Mouse (Mus musculus) frontal cortex, postnatal 14 days (tissue): ENCODE results near the gene Piezo1.
"Not testable (repeated sequence)": the region's sequence is repeated elsewhere in the genome, so short reads cannot be mapped to it uniquely, and the experiment has no call there.

Experiments
- DNase-seq, 2 experiments: peaks; one replicate each; pipeline ENCODE4 v3.0.0; 2022; ENCODE audit warnings: low spot score in 2 of 2

The Piezo1 gene

DNA sequence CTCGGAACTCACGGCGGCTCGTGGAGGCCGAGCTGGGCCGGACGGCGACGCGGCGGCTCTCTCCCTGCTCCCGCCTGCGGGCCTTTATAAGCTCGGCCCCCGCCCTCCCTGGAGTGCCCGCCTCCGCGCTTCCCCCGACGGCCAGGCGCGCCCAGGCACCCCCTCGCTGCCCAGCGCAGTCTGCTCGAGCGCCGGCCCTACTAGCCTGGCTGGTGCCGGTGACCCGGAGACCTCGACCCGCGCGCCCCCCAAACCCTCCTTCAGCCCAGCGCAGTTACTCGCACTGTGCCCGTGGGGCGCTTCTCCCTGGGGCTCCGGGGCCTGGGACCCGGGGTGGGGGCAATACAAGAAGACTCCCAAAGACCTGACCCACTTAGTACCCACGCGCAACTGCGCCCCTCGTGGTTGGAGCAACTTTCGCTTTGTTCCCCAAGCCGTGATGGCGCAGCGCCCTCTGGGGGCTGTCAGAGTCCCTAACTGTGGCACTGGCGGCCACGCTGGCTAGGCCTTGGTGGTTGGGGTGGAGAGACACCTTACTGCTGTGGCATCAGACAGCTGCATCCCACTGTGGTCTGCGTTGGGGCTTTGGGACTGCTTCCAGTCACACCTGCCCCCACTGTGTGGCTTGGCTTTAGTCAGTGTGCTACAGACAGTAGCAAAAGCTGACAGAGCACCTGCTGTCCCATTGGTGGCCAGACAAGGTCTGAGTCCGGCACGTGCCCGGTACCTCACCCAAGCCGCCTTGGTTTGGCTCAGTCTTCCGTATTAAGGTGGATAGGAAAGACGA, at the start of gene Piezo1:
Gene Piezo1, minus strand, starts transcription at position 65 of the 787 bp plus-strand sequence.
- peak; percentile 70 to 76 for DNase-seq

DNA sequence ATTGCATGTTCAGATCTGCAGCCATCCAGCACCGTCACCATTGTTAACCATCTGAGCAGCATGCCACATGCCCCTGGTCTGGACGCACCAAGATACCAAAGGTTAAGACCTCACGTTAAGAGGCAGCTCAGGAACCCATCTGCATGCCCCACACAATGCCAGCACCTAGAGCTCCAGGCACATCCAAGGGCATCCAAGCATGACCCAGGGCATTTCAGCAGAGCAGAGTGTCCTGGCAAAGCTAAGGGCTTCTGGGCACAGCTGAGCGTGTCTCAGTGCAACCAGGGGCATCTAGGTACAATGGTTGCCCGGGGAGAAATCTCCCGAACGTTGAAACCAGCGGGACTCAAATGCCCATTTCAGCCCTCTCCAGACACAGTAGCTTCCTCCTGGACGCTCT, 49.5 kb upstream of the Piezo1 start:
- no peak for DNase-seq

DNA sequence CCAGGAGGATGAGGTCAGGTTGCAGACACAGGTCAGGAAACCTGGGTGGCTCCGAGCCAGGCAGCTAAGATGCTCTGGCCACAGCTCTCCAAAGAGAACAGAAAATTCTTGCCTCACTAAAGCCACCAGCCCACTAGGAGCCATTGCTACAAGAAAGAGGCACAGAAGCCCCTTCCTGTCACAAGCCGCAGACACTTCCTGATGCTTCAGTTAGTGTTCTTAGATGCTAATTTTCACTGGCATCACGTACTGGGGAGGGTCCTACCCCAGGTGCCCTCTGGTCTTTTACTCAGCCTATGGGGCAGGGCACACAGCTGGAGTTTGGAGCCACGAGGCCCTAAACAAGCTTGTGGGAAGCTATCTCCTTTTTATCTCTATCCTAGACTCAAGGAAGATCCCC, 44.9 kb upstream of the Piezo1 start:
- DNase-seq = no peak

DNA sequence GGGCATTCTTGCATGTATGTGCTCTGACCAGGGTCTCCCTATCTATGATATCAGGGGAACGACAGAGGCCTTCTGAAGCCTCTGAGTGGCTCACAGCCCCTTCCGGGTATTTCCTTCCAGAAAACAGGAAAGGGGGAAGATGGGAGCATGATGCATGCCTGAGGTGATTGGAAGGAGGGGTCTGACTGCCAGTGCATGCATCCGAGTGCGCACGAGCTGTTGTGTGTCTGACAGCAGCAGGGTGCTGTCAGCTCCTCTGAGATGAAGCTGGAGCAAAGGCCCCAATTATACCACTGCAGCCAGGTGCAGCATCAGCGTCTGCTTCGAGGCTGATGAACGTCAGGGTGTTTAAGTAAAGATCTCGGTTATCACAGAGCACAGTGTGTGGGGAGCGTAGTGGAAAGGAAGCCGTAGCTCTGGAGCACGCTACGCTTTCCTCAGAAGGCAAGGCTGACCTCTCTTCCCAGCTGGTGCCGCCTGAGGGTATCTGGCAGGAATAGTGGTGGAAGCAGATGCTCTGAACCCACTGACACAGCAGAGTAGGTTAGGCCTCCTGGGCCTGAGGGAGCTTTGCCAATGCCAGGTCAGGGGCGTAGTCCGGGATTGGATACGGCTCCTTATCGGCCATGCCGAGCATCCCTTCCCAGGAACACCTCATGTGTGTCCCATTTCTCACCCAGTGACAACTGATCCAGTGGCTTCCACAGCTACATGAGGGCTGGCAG, 42.8 kb upstream of the Piezo1 start:
- no peak for DNase-seq

DNA sequence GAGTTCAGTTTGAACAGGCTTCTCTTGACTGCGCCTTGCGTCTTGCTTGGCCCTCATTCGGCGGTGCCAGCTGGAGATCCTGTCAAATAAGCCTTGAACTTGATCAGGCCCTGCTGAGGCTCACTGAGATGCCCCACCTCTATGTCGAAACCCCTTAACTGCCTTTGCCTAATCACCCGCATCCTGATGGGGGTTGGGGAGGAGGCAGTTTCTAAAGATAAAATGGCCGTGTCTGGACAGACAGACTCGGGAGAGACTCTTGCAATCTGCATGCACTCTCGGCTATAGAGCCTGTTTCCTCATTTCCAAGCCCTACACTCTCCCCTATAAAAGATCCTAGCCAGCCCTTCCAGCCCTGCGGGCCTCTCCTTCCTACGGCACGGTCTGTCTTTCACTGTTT, 42.1 kb upstream of the Piezo1 start:
- no peak for DNase-seq

DNA sequence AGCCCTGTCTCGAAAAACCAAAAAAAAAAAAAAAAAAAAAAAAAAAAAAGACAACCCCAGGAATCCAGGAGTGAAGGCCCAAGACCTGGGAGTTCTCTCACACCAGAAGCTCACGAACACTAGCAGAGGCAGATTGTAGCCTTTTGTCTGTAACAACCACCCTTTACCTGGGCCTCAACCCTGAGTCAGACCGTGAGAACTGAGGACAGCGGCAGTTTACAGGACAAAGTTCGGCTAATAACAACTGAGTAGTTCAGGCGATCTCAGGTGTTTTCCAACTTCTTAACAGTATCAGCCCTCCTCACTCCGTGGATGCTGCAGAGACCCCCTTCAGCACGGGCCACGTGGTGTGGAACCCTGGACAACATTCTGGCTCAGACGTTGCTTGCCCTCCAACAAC, 35.6 kb upstream of the Piezo1 start:
- no peak for DNase-seq

DNA sequence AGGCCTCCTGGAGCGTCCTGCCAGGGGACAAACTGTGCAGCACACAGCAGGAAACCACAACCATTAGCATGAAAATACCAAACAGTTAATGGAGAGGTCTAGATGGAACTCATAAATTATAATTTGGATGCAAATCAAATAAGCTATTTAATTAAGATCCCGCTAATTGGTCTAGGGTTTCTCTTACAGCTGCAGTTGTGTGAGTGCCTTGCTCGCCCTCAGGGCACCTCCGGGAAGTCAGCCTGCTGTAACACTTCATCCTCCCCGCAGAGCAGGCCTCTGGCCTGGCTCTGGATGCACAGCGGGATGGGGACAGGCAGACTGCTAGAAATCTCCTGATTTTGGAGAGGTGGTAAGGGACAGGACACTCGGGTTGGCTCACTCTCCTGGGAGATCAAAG, 35.0 kb upstream of the Piezo1 start:
- DNase-seq = no peak

DNA sequence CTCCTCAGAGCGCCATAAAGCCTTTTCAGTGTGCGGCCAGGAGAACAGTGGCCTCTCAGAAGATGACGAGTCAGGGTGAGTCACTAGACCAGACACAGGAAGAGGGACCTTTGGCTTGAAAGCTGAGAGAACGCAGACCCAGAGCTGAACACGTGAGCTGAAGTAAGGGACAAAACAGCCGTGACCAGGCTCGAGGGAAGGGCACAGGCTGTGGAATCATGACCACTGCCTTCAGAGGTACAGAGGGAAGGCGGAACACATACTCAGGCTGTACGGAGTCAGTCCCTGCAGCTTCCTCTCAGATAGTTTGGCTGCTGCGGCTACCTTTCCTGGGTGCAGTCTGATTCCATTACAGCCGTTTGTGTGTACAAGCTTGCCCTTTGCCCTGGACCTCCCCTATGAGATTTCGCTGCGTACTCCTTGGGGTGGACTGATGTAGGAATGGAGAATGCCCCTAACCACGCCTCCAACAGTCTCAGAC, 34.3 kb upstream of the Piezo1 start:
- DNase-seq = no peak

DNA sequence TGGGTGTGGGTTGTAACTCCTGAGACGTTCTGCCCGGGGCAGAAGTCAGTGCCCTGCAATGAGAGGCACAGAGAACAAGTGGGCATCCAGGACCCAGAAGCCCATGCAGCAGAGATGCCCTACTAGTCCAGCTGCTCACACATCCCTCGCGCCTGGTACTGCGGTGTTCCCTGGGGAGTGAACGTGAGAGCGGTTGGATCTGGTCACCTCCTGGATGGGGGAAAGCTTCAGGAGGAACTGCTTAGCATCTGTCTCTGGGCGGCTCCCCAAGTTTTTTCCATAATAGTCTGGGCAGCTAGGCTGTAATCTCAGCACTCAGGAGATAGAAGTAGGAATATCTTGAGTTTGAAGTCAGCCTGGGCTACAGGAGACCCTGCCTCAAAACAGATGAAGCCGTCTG, 33.9 kb upstream of the Piezo1 start:
- DNase-seq = no peak

DNA sequence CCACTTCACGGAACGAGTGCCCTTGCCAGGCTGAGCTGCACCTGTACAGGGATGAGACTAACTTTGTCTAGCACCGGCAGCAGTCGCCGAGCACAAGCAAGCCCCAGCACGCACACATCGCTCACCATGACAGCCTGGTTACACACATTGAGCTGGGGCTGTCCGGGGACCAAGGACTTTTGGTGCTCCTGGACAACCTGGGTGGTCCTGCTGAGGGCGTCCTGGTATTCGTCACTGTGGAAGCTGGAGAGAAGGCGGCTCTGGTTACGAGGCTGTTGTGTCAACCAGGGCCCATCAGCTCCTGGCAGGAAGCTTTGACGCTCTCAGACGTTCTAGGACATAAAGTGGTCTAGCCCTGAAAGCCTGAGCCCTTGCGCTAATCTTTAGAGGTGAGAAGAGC, 29.8 kb upstream of the Piezo1 start:
- DNase-seq = no peak

DNA sequence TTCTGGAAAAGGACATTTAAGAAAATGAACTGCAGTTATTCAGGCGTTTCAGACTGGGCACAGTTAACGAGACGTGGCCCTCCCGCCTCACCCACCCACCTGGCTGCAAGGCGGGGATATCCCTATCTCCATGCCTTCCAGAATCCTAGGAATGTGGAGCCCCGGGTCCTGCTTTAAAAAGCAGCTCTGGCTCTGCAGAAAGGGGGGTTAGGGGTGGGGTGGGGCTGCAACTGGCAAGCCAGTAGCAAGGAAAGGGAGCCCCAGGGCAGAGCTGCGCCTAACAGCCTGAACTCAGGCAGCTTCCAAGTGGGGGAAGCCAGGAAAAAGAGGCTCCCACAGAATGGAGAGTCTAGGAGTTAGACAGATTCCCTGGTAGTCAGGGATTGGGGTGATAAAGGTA, 28.1 kb upstream of the Piezo1 start:
- no peak for DNase-seq

DNA sequence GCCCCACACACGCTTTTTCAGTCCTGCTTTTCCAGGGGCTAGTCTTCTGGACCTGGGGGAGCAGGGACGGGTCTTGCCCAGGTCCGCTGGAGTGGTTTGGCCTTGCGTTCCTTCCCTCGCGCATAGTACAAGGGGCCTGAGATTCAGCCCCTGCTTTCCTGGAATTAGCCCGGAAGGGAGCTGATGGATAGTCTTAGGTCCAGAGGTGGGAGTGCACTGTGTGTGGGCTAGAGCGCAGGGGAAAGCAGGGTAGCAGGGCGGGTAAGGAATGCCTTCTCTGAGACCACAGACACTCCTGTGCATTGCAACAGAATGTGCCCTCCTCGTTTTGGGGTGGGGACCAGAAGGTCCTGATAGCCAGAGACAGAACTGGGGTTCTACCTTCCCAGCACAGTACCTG, 26.0 kb upstream of the Piezo1 start:
- DNase-seq = no peak

DNA sequence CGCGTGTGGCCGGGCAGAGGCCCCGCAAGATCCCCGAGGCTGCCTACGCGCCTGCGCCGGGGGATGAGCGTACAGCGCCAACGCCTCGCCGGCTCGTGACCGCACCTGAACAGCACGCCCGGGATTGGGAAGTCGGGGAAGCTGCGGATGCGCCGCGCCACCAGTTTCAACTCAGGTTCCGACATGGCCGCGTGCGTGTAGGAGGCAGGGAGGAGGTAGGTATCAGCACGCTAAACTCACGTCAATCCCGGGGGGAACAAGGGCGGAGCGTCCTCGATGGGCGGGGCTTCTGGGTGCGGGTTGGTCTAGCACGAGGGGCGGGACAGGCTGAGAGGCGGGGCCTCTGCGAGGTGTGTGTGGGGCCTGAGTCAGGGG, 25.5 kb upstream of the Piezo1 start, which contains the start of gene Aprt:
Gene Aprt, minus strand, starts transcription at position 262 of the 375 bp plus-strand sequence.
- peak; percentile 91 to 92 for DNase-seq

DNA sequence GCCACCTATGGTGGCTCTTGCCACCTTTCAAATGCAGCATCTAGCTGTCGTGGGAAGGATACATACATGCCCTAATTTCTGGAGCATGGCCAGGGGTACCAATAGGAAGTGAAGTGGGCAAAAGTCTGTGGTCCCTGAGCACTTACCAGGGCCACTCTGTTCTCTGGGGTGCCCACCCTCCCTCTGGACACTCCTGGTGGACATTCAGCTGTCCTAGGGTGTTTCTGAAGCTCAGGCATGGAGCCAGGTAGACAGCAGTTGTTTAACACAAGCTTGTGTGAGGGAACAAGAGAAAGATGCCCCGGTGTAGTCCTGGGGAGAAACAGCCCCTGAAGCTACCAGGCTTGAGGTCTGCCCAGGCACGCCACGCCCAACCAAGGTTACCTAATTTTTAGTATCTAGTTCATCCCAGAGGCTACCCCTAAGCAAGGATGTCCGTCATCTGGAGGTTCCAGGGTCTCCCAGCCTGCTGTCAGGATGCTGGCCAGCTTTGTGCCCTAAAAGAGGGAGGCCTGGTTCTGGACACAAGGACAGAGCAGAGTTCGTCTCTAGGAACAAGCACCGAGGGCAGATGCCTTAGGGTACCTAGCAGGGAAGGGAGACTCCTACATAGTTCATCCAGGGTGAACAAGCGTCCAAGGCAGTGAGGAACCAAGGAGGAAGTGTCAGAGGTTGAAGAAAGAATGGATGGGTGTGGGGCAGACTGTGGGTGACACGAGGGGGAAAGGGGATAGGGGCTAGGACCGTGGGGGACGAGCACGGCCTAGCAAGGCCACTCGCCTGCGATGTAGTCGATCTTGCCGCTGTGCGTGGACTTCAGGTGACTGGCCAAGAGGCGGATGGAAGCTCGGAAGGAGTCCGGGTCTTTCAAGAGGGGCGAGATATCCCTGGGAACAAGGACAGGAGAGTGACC, 24.9 kb upstream of the Piezo1 start:
- no peak for DNase-seq

DNA sequence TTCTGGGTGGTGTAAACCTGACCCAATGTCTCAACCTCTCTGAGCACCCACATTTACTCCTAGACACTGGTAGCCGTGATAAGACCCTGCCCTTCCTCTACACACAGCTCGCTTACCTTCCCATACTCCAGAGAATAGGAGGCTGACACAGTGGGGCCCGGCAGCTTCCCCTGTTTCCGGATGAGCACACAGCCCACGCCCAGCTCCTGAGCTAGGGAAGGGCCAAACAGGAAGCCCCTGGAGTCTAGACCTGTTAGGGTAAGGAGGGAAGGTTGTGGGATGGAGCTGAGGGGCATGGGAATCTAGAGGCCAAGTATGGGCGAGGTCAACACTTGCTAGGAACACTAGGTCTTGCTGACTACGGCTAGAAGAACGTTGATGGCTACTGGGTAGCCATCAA, 24.2 kb upstream of the Piezo1 start:
- DNase-seq = no peak

DNA sequence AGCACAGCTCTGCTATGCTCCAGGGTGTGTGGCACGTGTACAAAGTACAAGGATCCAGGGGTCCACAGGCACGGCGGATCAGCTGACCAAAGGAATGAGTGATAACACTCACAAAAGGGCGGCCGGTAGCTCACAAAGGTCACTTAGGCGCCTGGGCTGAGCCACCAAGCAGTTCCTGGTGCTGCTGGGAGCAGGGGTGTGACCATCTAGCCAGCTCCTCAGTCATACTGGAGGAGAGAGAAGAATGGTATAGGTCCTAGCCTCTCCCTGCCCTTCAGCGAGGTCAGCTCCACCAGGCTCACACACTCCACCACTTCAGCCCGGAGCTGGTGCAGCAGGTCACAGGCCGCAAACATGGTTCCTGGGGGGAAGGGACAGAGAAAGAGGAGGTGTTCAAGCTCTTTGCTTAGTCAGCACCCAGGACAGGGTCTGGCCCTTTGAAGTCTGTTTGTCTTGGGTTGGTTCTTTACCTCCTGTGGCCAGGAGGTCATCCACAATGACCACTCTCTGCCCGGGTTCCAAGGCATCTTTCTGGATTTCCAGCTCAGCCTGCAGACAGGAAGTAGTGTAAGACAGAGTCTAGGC, 23.6 kb upstream of the Piezo1 start:
- no peak for DNase-seq

DNA sequence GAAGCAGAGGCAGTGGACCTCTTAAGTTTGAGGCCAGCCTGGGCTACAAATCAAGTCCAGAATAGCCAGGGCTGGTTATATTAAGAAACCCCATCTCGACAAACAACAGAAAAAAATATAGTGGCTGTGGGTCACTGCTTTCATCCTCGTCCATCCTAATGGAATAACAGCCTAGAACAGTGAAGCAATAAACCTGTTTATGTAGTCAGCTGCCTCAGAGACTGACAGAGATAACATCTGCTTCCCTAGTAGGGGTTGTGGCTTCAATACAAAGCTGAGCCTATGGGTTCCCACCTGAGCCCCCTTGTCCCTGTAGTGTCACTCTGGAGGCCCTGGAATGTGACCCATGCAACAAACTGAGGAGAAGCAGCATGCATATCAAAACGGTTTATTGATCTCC, 23.1 kb upstream of the Piezo1 start:
- no peak for DNase-seq

DNA sequence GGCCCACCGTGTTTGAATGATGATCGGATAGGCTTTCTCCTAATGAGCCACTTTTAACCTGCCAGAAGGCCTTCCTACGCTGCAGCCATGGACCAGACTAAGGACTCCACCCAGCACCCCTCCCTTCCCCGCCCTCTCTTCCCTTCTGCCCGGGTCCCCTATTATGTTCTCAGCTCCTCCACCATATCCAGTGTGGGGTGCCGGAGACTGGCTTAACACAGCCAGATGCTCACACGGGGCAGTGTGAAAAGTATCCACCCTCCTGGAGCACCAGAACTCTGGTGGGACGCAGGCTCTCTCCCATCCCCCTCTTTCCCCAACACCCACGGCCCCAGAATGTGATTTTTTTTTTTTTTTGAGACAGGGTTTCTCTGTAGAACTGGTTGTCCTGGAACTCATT, 22.4 kb upstream of the Piezo1 start:
- no peak for DNase-seq

DNA sequence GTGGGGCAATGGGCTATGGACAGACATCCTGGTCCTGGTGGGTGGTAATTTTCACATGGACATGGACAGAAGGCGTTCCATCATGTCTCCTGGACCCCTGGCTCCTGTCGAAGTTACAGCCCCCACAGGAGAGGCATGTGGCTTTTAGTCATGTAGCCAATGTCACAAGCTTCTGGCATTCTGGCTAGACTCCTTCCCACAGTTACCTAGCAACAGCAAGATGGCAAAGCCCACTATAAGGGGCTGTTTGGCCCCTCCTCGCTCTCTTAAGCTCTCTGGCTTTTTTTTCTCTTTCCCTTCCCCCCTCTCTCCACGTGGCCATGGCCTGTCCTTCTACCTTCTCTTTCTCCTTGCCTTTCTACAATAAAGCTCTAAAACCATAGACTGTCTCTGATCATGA, 22.0 kb upstream of the Piezo1 start:
- DNase-seq = not testable (repeated sequence)

DNA sequence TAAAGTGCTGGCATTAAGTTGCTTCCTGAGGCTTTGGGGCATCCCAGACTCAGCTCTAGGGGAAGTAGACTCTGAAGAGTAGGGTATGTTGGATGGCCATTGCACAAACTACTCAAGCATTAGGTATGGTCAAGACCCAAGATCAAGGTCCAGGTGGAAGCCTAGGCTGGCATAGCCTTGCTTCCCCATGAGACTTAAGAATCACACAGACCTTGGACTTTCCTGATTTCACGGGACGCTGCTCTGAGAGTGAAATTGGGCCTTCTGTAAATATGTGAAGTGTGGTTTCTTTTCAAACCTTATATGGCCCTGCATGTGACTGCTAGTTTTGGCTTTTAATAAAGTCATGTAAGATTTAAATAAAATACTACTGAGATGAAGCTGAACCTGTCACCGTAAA, 21.6 kb upstream of the Piezo1 start:
- no peak for DNase-seq

DNA sequence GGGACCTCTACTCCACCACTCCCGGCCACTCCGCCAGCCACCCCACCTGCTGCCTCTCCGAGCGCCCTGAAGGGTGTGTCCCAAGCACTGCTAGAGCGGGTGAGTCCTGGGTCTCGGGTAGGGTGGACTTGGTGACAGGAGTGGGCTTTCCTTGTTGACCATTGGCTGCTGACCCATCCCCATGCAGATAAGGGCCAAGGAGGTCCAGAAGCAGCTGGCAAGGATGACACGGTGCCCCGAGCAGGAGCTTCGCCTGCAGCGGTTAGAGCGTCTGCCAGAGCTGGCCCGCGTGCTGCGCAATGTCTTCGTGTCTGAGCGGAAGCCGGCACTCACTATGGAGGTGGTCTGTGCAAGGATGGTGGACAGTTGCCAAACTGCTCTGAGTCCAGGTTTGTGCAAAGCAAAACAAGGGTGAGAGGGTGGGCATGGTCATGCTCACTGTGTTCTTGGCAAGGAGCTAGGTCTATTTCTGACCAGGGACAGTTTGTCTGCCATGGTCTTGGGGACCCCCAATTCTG, 20.7 kb upstream of the Piezo1 start:
- DNase-seq = no peak

DNA sequence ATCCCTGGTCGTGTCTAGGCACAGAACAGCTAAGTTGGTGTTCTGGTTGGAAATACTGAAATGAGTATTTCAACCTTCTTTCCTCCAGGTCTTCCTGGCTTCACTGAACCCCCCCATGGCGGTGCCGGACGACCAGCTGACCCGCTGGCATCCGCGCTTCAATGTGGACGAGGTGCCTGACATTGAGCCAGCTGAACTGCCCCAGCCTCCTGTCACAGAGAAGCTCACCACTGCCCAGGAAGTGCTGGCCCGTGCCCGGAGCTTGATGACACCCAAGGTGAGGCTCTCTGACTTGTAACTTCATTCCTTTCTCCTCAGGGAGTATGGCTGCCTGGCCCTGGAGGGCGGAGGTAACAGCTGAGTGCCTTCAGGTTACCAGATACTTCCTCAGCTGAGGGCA, 20.0 kb upstream of the Piezo1 start:
- no peak for DNase-seq
